Mouse (Mus musculus) macrophage (primary cell): ENCODE measurements around the gene Cldn14. TPM values are rescaled to one million over a fixed set of nuclear protein-coding genes. Genes with fewer than 3 reads are reported as not detected.
"Not testable (repeated sequence)": the region's sequence is repeated elsewhere in the genome, so short reads cannot be mapped to it uniquely, and the experiment has no call there.

Experiments used
- H3K27ac ChIP-seq: fragments of 350-480 bp; formaldehyde crosslinking; 2 replicates; pipeline ENCODE4 v1.9.0; 2021
- H3K36me3 ChIP-seq: fragments of 350-480 bp; formaldehyde crosslinking; 2 replicates; pipeline ENCODE4 v1.9.0; 2021; ENCODE audit errors: inconsistent target
- H3K4me3 ChIP-seq: fragments of 350-480 bp; formaldehyde crosslinking; 2 replicates; pipeline ENCODE4 v1.9.0; 2021; ENCODE audit errors: inconsistent target
- H3K79me2 ChIP-seq: fragments of 350-480 bp; formaldehyde crosslinking; 2 replicates; pipeline ENCODE4 v1.9.0; 2021; ENCODE audit errors: inconsistent target
- WGBS: methylation state at CpG from one replicate; pipeline ENCODE4 v1.1.7; 2026; ENCODE audit warnings: inconsistent platforms; ENCODE audit not compliant: missing documents; 5-methylcytosine and 5-hydroxymethylcytosine counted together
- polyA plus RNA-seq: library from polyadenylated mRNA; stranded (reverse); fragments of 250-400 nt; gene quantifications from 3 replicates; pipeline ENCODE4 v1.2.4, GENCODE M21; 2018; ENCODE audit warnings: inconsistent platforms

The Cldn14 gene
- polyA plus RNA-seq, 1 experiment from 2014 or later = not detected

DNA sequence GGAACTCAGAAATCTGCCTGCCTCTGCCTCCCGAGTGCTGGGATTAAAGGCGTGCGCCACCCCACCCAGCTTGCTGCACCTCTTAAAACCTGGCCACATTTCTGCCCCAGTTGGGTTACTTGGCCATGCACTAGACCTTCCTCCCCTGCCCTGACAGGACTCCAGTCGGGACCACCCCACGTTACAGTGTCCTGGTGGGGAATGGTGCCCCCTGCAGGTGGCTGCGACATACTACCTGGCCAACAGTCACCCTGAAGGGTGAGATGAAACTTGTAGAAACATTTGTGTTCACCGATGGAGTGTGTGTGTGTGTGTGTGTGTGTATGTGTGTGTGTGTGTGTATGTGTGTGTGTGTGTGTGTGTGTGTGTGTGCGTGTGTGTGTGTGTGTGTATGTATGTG lies 11.1 kb upstream of the Cldn14 start:
- not testable (repeated sequence) for H3K4me3 ChIP-seq, H3K27ac ChIP-seq, H3K79me2 ChIP-seq, H3K36me3 ChIP-seq
- 65% methylated on average over 8 of the region's 8 CpGs for WGBS

- WGBS = 83% methylated on average over 4 of the region's 4 CpGs
- Histone ChIP-seq H3K27ac (no peak overlapping the region), H3K79me2 (no peaks in the 10 kb centered on the region), H3K36me3 (no peaks in the 10 kb centered on the region), H3K4me3 (no peak overlapping the region)
Observed at GRCm38 (mm10) chr16:94017953-94018352, 9.3 kb upstream of the Cldn14 start.

DNA sequence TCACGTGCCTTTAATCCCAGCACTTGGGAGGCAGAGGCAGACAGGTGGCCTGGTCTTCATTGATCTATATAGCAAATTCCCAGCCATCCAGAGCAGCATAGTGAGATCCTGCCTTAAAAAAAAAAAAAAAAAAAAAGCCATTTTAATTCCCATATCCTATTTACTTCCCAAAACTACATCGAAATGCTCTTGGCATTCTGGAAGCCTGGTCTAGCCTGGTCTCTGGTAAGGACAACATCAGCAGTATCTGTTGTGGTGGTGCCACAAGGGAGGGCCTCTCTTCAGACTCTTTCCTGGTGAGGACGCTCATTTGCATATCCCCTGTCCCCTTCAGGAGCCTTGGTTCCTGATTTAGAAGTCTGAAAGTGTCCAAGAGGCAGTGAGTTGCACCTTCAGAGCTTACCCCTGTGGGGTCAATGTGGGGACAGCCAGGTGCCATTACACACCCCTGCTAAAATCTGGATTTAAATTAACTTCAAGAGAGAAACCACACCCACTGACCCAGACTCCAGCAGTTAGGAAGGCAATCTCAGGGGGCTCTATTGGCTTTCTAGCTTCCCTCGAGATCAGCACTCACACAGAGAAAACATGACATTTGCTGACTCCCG lies 6.0 kb upstream of the Cldn14 start:
- no peaks in the 10 kb centered on the region for H3K36me3 ChIP-seq
- H3K27ac ChIP-seq = no peak overlapping the region
- no peak overlapping the region for H3K4me3 ChIP-seq
- no peaks in the 10 kb centered on the region for H3K79me2 ChIP-seq
- WGBS = 90% methylated on average over 5 of the region's 5 CpGs

DNA sequence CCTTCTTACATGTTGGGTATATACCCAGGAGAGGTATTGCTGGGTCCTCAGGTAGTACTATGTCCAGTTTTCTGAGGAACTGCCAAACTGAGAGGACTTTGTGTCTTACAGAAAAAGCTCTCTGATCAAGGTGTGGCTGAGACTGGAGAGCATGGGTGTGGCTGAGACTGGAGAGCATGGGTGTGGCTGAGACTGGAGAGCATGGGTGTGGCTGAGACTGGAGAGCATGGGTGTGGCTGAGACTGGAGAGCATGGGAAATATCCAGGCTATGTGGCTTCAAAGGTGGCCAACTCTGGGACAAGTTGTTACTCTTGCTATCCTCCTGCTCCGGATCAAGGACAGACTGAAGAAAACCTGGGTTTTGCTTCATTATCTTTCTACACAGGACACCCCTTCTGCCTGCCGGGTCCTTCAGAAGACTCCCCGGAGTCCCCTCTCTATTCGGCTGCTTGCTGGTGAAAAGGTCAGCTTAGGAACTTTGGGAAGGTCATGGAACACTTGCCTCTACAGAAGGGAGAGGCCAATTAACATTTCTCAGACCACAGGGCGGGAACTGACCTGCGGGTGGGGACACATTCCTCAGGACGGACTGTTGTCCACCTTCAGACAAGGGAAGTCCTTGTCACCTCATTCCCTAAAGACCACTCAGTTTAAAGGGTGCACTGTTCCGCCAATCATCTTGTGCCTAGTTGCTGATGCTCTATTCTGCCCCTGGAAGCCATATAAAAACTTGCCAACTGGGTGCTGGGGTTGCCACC lies 4.9 kb upstream of the Cldn14 start:
- not testable (repeated sequence) for H3K79me2 ChIP-seq, H3K36me3 ChIP-seq, H3K4me3 ChIP-seq, H3K27ac ChIP-seq
- WGBS = 96% methylated on average over 8 of the region's 8 CpGs

- Histone ChIP-seq H3K27ac (no peak overlapping the region), H3K36me3 (no peaks in the 10 kb centered on the region), H3K79me2 (no peaks in the 10 kb centered on the region), H3K4me3 (no peak overlapping the region)
- 3% methylated on average over 3 of the region's 5 CpGs for WGBS
Observed at GRCm38 (mm10) chr16:94011224-94011623, 2.6 kb upstream of the Cldn14 start.

- no peaks in the 10 kb centered on the region for H3K79me2 ChIP-seq
- no peak overlapping the region for H3K27ac ChIP-seq
- 92% methylated on average over 3 of the region's 3 CpGs for WGBS
- no peaks in the 10 kb centered on the region for H3K36me3 ChIP-seq
- no peak overlapping the region for H3K4me3 ChIP-seq
Observed at GRCm38 (mm10) chr16:94010633-94011032, 2.0 kb upstream of the Cldn14 start.

- no peaks in the 10 kb centered on the region for H3K36me3 ChIP-seq
- no peak overlapping the region for H3K4me3 ChIP-seq
- H3K79me2 ChIP-seq = no peaks in the 10 kb centered on the region
- H3K27ac ChIP-seq = no peak overlapping the region
- 95% methylated on average over 5 of the region's 5 CpGs for WGBS
Observed at GRCm38 (mm10) chr16:94010156-94010555, 1.5 kb upstream of the Cldn14 start.

DNA sequence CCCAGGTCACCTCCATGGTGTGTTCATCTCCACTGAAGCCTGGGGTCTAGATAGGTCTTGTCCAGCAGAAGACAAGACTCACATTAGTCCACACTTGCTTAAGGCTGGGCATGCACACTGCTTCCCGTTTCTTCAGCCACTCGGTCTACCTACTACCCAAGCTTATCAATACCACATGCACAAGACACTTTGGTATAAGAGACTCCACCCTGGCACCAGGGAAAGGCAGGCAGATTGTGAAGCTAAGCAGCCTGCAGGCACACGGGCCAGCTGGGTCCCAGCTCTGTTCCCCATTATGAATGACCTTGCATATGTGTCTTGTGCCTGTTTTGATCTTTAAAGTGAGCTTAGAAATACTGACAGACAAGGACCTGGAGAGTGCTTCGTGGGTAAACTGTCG lies 719 bp upstream of the Cldn14 start:
- 26% methylated on average over 5 of the region's 5 CpGs for WGBS

DNA sequence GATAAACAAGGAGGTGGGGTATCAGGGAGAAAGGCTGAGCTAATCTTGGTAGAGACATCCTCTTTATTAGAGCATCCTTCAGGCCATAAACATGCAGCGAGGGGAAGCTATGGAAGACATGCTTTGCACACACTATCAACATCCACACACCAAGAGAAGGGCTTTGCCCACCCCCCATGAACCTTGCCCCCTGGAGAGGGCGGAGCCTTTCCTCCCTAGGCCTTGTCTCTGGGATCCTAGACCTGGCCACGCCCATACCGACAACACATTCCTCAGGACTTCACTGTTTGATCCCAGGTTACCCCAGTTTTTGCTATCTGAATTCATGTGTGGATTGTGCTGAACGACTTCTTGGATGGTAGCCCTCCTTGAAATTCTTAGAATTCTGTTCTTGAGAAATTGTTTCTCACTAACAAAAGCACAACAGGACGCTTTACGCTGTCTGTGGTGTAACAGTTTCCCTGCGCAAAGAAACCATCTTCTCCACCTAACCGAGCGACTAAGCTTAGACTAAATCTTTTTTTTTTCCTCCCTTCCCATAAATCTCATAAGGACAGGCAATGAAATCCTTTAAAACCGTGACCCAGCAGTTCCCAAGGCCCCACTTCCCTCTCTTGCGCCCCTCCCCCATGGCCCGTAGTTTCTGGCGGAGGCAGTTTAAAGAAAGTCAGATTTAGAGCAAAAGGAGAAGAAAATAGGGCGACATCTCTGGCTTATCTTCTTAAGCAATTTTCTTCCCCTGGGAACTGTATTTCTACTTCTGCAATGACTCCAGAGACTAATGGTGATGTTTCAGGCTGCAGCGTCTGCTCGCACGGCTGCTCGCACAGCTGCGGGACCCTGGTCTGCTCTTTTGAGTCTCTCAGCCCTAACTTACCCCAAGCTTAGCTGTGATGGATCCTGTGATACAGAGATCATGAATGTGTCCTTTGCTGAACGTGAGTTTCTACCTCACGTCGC lies 1.7 kb downstream of the Cldn14 start:
- no peak overlapping the region for H3K27ac ChIP-seq
- H3K79me2 ChIP-seq = no peaks in the 10 kb centered on the region
- 41% methylated on average over 22 of the region's 23 CpGs for WGBS

More for the DNA sequence above, 719 bp upstream of the Cldn14 start:
- Histone ChIP-seq H3K79me2 (no peaks in the 10 kb centered on the region), H3K36me3 (no peaks in the 10 kb centered on the region), H3K4me3 (no peak overlapping the region), H3K27ac (no peak overlapping the region)

DNA sequence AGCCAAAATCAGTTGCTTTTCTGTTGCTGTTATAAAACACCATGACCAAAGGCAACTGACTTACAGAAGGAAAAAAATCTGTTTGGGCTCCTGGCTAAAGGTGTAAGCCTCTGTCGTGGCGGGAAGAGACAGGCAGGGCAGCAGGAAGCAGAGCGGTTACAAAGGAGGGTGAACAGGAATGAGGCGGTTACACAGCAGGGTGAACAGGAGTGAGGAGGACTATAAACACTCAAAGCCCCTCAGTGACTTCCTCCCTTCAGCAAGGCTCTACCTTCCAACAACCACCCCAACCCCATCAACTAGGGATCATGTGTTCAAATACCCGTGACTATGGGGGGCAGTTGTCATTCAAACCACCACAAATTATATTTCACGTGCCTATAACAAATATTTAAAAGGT lies 5.2 kb downstream of the Cldn14 start:
- Histone ChIP-seq H3K79me2 (no peaks in the 10 kb centered on the region), H3K27ac (no peak overlapping the region), H3K36me3 (no peaks in the 10 kb centered on the region), H3K4me3 (no peak overlapping the region)
- WGBS = 80% methylated on average over 6 of the region's 6 CpGs

More for the DNA sequence above, 1.7 kb downstream of the Cldn14 start:
- no peak overlapping the region for H3K4me3 ChIP-seq
- H3K36me3 ChIP-seq = no peaks in the 10 kb centered on the region

DNA sequence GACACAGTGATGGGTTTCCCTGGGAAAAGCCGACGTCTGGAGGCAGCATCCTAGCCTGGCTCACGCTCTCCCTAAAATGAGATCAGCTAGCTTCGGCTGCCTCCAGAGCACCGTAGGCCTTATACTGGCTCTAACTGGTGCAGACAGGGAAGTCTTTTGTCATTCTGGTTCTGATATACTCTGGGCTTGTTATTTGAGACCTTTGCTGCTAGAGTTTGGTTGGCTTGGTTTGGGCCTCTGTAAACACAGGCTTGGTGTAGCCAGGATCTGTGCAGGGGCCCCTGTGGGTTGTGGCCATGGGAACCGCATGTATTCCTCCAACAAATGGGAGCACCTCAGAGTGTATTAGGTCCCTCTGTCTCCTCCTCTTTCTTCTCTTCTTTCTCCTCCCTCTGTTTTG lies 7.3 kb downstream of the Cldn14 start:
- Histone ChIP-seq H3K79me2 (no peaks in the 10 kb centered on the region), H3K27ac (no peak overlapping the region), H3K36me3 (no peaks in the 10 kb centered on the region), H3K4me3 (no peak overlapping the region)
- 96% methylated on average over 6 of the region's 6 CpGs for WGBS

DNA sequence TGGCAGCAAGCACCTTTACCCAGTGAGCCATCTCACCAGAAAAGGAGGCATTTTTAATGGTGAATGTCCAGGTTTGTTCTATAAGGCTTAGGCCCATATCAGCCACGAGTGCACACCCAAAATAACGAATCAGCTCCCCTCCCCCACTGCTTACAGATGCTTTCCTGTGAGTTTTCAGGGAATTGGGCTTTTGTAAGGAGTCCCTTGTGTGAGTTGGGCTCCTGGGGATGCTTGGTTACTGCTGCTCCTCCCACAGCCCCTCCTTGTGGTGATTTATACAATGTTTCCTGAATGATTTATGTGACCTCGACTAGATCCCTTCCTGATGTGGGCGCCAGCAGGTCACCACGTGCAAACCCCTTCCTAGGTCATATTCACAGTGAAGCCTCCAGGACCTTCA lies 9.7 kb downstream of the Cldn14 start:
- no peaks in the 10 kb centered on the region for H3K79me2 ChIP-seq
- 20% methylated on average over 5 of the region's 5 CpGs for WGBS
- no peak overlapping the region for H3K4me3 ChIP-seq
- H3K27ac ChIP-seq = no peak overlapping the region
- H3K36me3 ChIP-seq = no peaks in the 10 kb centered on the region

DNA sequence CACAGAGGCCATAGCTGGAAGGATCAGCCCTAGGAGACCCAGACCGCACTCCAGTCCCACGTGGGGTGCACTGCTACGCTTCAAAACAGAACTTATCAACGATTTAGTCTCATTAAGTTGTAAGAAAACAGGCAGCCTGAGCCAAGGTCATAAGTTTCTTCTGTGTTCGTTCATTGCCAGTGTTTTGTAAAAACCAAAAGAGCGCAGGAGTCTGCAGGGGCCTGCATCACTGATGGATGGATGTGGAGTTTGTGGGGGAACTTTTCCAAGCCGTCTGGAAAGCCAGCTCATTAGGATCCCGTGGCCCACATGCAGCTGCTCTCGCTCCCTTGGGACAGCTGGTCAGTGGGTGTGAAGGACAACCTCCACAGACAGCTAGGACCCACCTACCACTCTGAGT lies 25.1 kb downstream of the Cldn14 start:
- no peak overlapping the region for H3K4me3 ChIP-seq
- H3K79me2 ChIP-seq = no peaks in the 10 kb centered on the region
- H3K36me3 ChIP-seq = no peaks in the 10 kb centered on the region
- 94% methylated on average over 9 of the region's 9 CpGs for WGBS
- no peak overlapping the region for H3K27ac ChIP-seq

GRCm38 (mm10) chr16:93982341-93982740 lies 26.3 kb downstream of the Cldn14 start:
- H3K79me2 ChIP-seq = no peaks in the 10 kb centered on the region
- no peak overlapping the region for H3K4me3 ChIP-seq
- H3K36me3 ChIP-seq = no peaks in the 10 kb centered on the region
- WGBS = 67% methylated on average over 11 of the region's 11 CpGs
- H3K27ac ChIP-seq = no peak overlapping the region
